Comparison of ENCODE assay signal across 8 mouse cellular contexts in the genomic region with DNA sequence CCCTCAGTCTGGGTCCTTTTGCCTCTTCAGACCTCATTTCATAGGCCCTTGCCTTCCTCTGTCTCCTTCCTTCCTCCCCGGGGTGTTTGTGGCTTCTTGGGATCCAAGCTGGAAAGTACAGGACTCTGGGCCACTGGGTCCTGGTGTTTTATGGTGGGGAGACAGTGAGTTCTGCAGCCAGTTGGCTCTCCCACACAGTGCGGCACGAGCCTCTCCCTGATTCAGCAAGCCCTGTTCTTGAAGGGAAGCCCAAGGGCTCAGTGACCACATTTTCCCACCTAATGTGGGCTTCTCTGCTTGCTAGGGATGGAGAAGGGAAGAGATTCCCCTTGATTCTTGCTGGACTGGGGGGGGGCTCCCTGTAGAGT. TPM values are rescaled to one million over a fixed set of nuclear protein-coding genes. Genes with fewer than 3 reads are reported as not detected.
A peak's percentile ranks its signal among the peaks of the same experiment; 100 is the strongest.
DNase-seq lines count a peak whose midpoint lies in the region; ATAC-seq and TF ChIP-seq lines count a peak whose summit lies in the region.

No protein-coding gene starts in this region.

- peak overlapping the region; percentile 91 for H3K9ac ChIP-seq in heart, embryonic 13.5 days
- H3K9ac ChIP-seq in MEL (ENCODE audit: control insufficient read depth, low read depth, low read length, poor library complexity, severe bottlenecking): peak overlapping the region; percentile 37
- H3K9ac ChIP-seq in midbrain, embryonic 12.5 days (replicated peaks): peak overlapping the region; percentile 65; the same call in 1 of the 2 replicates

- peak overlapping the region; percentile 99 for H3K27ac ChIP-seq in heart, embryonic 13.5 days (replicated peaks)
- peak overlapping the region; percentile 87 for H3K27ac ChIP-seq in MEL (ENCODE audit: control insufficient read depth, low read depth, low read length)
- H3K27ac ChIP-seq in midbrain, embryonic 12.5 days (replicated peaks): peak overlapping the region; percentile 86

- peak overlapping the region; percentile 89 for H3K4me3 ChIP-seq in heart, embryonic 13.5 days
- H3K4me3 ChIP-seq in MEL (ENCODE audit: control insufficient read depth in 1 of 2, insufficient read depth in 1 of 2, low read depth in 2 of 2, low read length in 2 of 2): peak overlapping the region in 1 of 2 experiments; percentile 61; a peak in 2 of 4 replicates
- H3K4me3 ChIP-seq in midbrain, embryonic 12.5 days: peak overlapping the region; percentile 54

- no peak for TF ChIP-seq EP300 in MEL (IDR thresholded peaks at IDR 0.05; ENCODE audit: low read depth in 1 of 2, low read length in 2 of 2)

- intact Hi-C loops in heart, postnatal 14 days (cut with DNase I): no loop called here
- intact Hi-C loops in heart, postnatal 36 days (cut with DNase I): loop anchor here (1.0 kb wide), 1 partner anchor 21 kb away; no protein-coding TSS in a partner anchor
- intact Hi-C loops in left cerebral cortex, postnatal 4 days (cut with DNase I): no loop called here

- peaks cover 92% of the 10 kb centered on the region for H3K4me1 ChIP-seq in heart, embryonic 13.5 days
- peaks cover 11 to 30% of the 10 kb centered on the region in 2 experiments for H3K4me1 ChIP-seq in MEL (ENCODE audit: control insufficient read depth in 1 of 2, insufficient read depth in 2 of 2, low read length in 2 of 2)
- peaks cover 79% of the 10 kb centered on the region for H3K4me1 ChIP-seq in midbrain, embryonic 12.5 days

- no peak for TF ChIP-seq POLR2A in MEL (IDR thresholded peaks at IDR 0.05; ENCODE audit: control insufficient read depth in 1 of 2, insufficient read depth in 1 of 2, low read depth in 1 of 2, low read length in 2 of 2, poor library complexity in 1 of 2)

- peaks cover 16% of the 10 kb centered on the region for H3K79me2 ChIP-seq in MEL (ENCODE audit: control insufficient read depth, insufficient read depth, low read length, poor library complexity)

- H3K9me3 ChIP-seq in heart, embryonic 13.5 days: no peaks in the 10 kb centered on the region
- H3K9me3 ChIP-seq in MEL (replicated peaks; ENCODE audit: insufficient read depth, low read length): no peaks in the 10 kb centered on the region
- no peaks in the 10 kb centered on the region for H3K9me3 ChIP-seq in midbrain, embryonic 12.5 days

- TF ChIP-seq RAD21 in MEL (IDR thresholded peaks at IDR 0.05; ENCODE audit: low read depth, low read length): no peak

- WGBS in heart, embryonic 13.5 days: 35% methylated on average over 3 of the region's 3 CpGs
- 55% methylated on average over 3 of the region's 3 CpGs for WGBS in midbrain, embryonic 12.5 days

- no peak for DNase-seq in heart, postnatal 14 days
- no peak for DNase-seq in MEL (ENCODE audit: low read depth, low spot score)
- DNase-seq in heart, postnatal 36 days: peak; percentile 60 to 78
- no peak for DNase-seq in ovary, postnatal 36 days (ENCODE audit: low spot score)
- DNase-seq in left cerebral cortex, postnatal 4 days: no peak
- DNase-seq in layer of hippocampus, postnatal 36 days: no peak

- ATAC-seq in heart, embryonic 13.5 days (ENCODE audit: extremely low read depth, insufficient number of reproducible peaks, low FRiP score, low TSS enrichment): no peak
- ATAC-seq in midbrain, embryonic 12.5 days (ENCODE audit: low FRiP score, low read depth): no peak

- H3K27me3 ChIP-seq in heart, embryonic 13.5 days (replicated peaks): no peaks in the 10 kb centered on the region
- no peaks in the 10 kb centered on the region for H3K27me3 ChIP-seq in MEL (ENCODE audit: control insufficient read depth in 1 of 2, insufficient read depth in 2 of 2, low read length in 2 of 2)
- H3K27me3 ChIP-seq in midbrain, embryonic 12.5 days: peaks cover 28% of the 10 kb centered on the region

- TF ChIP-seq CTCF in MEL (IDR thresholded peaks at IDR 0.05 in 2 of 3, conservative IDR thresholded peaks at IDR 0.05 in 1 of 3; ENCODE audit: control insufficient read depth in 1 of 3, insufficient read depth in 1 of 3, low read depth in 2 of 3, low read length in 3 of 3, poor library complexity in 1 of 3, severe bottlenecking in 1 of 3): no peak

- H3K4me2 ChIP-seq in heart, embryonic 13.5 days: peak overlapping the region; percentile 79
- peak overlapping the region; percentile 89 for H3K4me2 ChIP-seq in midbrain, embryonic 12.5 days (replicated peaks)

- H3K36me3 ChIP-seq in heart, embryonic 13.5 days: no peaks in the 10 kb centered on the region
- H3K36me3 ChIP-seq in MEL (ENCODE audit: control insufficient read depth in 1 of 2, insufficient read depth in 2 of 2, low read length in 2 of 2): peaks cover 0 to 10% of the 10 kb centered on the region in 2 experiments; a peak in 2 of 4 replicates
- H3K36me3 ChIP-seq in midbrain, embryonic 12.5 days: no peaks in the 10 kb centered on the region

TF ChIP-seq in MEL, 35 proteins besides CTCF, POLR2A, EP300 and RAD21:
- TF ChIP-seq BHLHE40 (IDR thresholded peaks at IDR 0.05; ENCODE audit: borderline replicate concordance, low read depth, low read length) (no peak), ETS1 (IDR thresholded peaks at IDR 0.05; ENCODE audit: low read depth, low read length) (no peak), MYB (IDR thresholded peaks at IDR 0.05; ENCODE audit: low read depth, low read length) (no peak), ZKSCAN1 (IDR thresholded peaks at IDR 0.05; ENCODE audit: low read depth, low read length) (no peak)

RNA-seq across cellular contexts. Expression of a gene that starts 14.9 kb away (rescaled TPM):
- polyA plus RNA-seq in heart, embryonic 13.5 days (2015; fragmentation: Nextera tagmentation; extraction: Ambion mirVana): 27.9 and 28.3 TPM in 2 replicates
- total RNA-seq in heart, postnatal 14 days (2021): 10 to 100 TPM; 17.9 to 21.6 TPM
- total RNA-seq in MEL (2012; rRNA removed): 9.8 and 12.1 TPM in 2 replicates
- polyA plus RNA-seq in MEL (2012; ENCODE audit: insufficient read depth in 1 of 2, insufficient read length in 2 of 2, low read depth in 1 of 2, low replicate concordance in 2 of 2, missing spikeins in 1 of 2): 10 to 100 TPM in 1 of 2 experiments, not detected in 1; 13.7 TPM
- 10 to 100 TPM; 10.5 to 13.6 TPM for total RNA-seq in heart, postnatal 36 days (2021)
- 15.5 and 17.3 TPM in 2 replicates for polyA plus RNA-seq in midbrain, embryonic 12.5 days (2016; fragmentation: Nextera tagmentation; extraction: Ambion mirVana)
- total RNA-seq in left cerebral cortex, postnatal 4 days (2021): 10 to 100 TPM; 20.3 to 21.5 TPM
- total RNA-seq in layer of hippocampus, postnatal 36 days (2021): 10 to 100 TPM; 18.5 to 18.7 TPM

RNA-seq across cellular contexts. Expression of a gene that starts 34.9 kb away (rescaled TPM):
- polyA plus RNA-seq in heart, embryonic 13.5 days (2015; fragmentation: Nextera tagmentation; extraction: Ambion mirVana): 21.1 and 22.9 TPM in 2 replicates
- 1 to 10 TPM in 1 of 2 experiments, under 1 TPM in 1; 0.72 to 2.2 TPM for total RNA-seq in heart, postnatal 14 days (2021)
- 83.4 and 104 TPM in 2 replicates for total RNA-seq in MEL (2012; rRNA removed)
- polyA plus RNA-seq in MEL (2012; ENCODE audit: insufficient read depth in 1 of 2, insufficient read length in 2 of 2, low read depth in 1 of 2, low replicate concordance in 2 of 2, missing spikeins in 1 of 2): 10 to 100 TPM; 56.9 to 69.4 TPM
- under 1 TPM; 0.14 to 0.49 TPM for total RNA-seq in heart, postnatal 36 days (2021)
- polyA plus RNA-seq in midbrain, embryonic 12.5 days (2016; fragmentation: Nextera tagmentation; extraction: Ambion mirVana): 28.3 and 29.0 TPM in 2 replicates
- total RNA-seq in left cerebral cortex, postnatal 4 days (2021): 1 to 10 TPM; 1.4 to 1.8 TPM
- total RNA-seq in layer of hippocampus, postnatal 36 days (2021): under 1 TPM; 0.50 to 0.88 TPM

RNA-seq across cellular contexts. Expression of a gene that starts 40.3 kb away (rescaled TPM):
- polyA plus RNA-seq in heart, embryonic 13.5 days (2015; fragmentation: Nextera tagmentation; extraction: Ambion mirVana): 1.3 and 3.3 TPM in 2 replicates
- 1 to 10 TPM; 1.5 to 2.0 TPM for total RNA-seq in heart, postnatal 14 days (2021)
- total RNA-seq in MEL (2012; rRNA removed): not detected in 2 replicates
- polyA plus RNA-seq in MEL (2012; ENCODE audit: insufficient read depth in 1 of 2, insufficient read length in 2 of 2, low read depth in 1 of 2, low replicate concordance in 2 of 2, missing spikeins in 1 of 2): not detected
- under 1 TPM; 0.33 to 0.36 TPM for total RNA-seq in heart, postnatal 36 days (2021)
- 0.67 and 0.80 TPM in 2 replicates for polyA plus RNA-seq in midbrain, embryonic 12.5 days (2016; fragmentation: Nextera tagmentation; extraction: Ambion mirVana)
- total RNA-seq in left cerebral cortex, postnatal 4 days (2021): 1 to 10 TPM; 2.2 to 3.4 TPM
- total RNA-seq in layer of hippocampus, postnatal 36 days (2021): 1 to 10 TPM in 1 of 2 experiments, under 1 TPM in 1; 0.96 to 1.1 TPM

Comparison
In these comparisons a context has a peak if more than half of its experiments do, and no peak if none do; other contexts are left out.
1. DNase-seq: peak in heart, postnatal 36 days (2 of 2); none in heart, postnatal 14 days (0 of 2), MEL (single experiment), ovary, postnatal 36 days (single experiment), left cerebral cortex, postnatal 4 days (single experiment) and layer of hippocampus, postnatal 36 days (0 of 2).
2. H3K9ac ChIP-seq: peak in every context shown above with its lines; median percentile 91 in heart, embryonic 13.5 days; 65 in midbrain, embryonic 12.5 days; 37 in MEL.
3. RNA of a gene that starts 34.9 kb away (total RNA-seq): 83.4 to 104 TPM in MEL; 0.72 to 2.2 TPM in heart, postnatal 14 days, 1.4 to 1.8 TPM in left cerebral cortex, postnatal 4 days, 0.50 to 0.88 TPM in layer of hippocampus, postnatal 36 days and 0.14 to 0.49 TPM in heart, postnatal 36 days; every median in the first group is over 10 times any median in the second.
4. Peak in every context shown above with its lines, with median percentiles within 50 percentile points of each other: H3K27ac ChIP-seq.